Mouse (Mus musculus) midbrain, embryonic 13.5 days (tissue): ENCODE results near the gene Olfr1049. TPM values are rescaled to one million over a fixed set of nuclear protein-coding genes. Genes with fewer than 3 reads are reported as not detected.
"Not testable (repeated sequence)": the region's sequence is repeated elsewhere in the genome, so short reads cannot be mapped to it uniquely, and the experiment has no call there.

ENCODE experiments used
- ATAC-seq: fragments of 200-750 bp; cut with Nextera tagmentation; 2 replicates; pipeline ENCODE4 v1.8.0; 2017; ENCODE audit warnings: mild to moderate bottlenecking, moderate TSS enrichment, moderate library complexity
- H3K27ac ChIP-seq: fragments of 300-500 bp; sonication (generic); 2 replicates; pipeline ENCODE4 v1.5.1; 2015; ENCODE audit warnings: inconsistent platforms, mild to moderate bottlenecking, moderate library complexity
- H3K27me3 ChIP-seq: fragments of 300-500 bp; sonication (generic); 2 replicates; pipeline ENCODE4 v1.6.1; 2015; ENCODE audit warnings: mild to moderate bottlenecking, inconsistent platforms
- H3K36me3 ChIP-seq: fragments of 300-500 bp; sonication (generic); 2 replicates; pipeline ENCODE4 v1.6.1; 2015; ENCODE audit warnings: mild to moderate bottlenecking, inconsistent platforms
- H3K4me1 ChIP-seq: fragments of 300-500 bp; sonication (generic); replicated peaks from 2 replicates; pipeline ENCODE4 v1.6.1; 2015; ENCODE audit warnings: inconsistent platforms
- H3K4me2 ChIP-seq: fragments of 300-500 bp; sonication (generic); replicated peaks from 2 replicates; pipeline ENCODE4 v1.6.1; 2015; ENCODE audit warnings: moderate library complexity, mild to moderate bottlenecking, inconsistent platforms
- H3K4me3 ChIP-seq: fragments of 300-500 bp; sonication (generic); replicated peaks from 2 replicates; pipeline ENCODE4 v1.5.1; 2015; ENCODE audit warnings: mild to moderate bottlenecking, inconsistent platforms
- H3K9ac ChIP-seq: fragments of 300-500 bp; sonication (generic); replicated peaks from 2 replicates; pipeline ENCODE4 v1.6.1; 2015; ENCODE audit warnings: mild to moderate bottlenecking, inconsistent platforms
- H3K9me3 ChIP-seq: fragments of 300-500 bp; sonication (generic); 2 replicates; pipeline ENCODE4 v1.6.1; 2016; ENCODE audit warnings: mild to moderate bottlenecking, inconsistent platforms
- WGBS: fragments of 180-500 bp; shearing (Covaris S2); methylation state at CpG from one replicate; pipeline ENCODE4 v1.1.7; 2015; 5-methylcytosine and 5-hydroxymethylcytosine counted together
- polyA plus RNA-seq: library from polyadenylated mRNA; unstranded; fragments of >200 nt; fragmentation: Nextera tagmentation; extraction: Ambion mirVana; gene quantifications from 2 replicates; pipeline ENCODE4 v1.2.1, GENCODE M21; 2015

Gene Olfr1049
- polyA plus RNA-seq, result not detected in 2 replicates

DNA sequence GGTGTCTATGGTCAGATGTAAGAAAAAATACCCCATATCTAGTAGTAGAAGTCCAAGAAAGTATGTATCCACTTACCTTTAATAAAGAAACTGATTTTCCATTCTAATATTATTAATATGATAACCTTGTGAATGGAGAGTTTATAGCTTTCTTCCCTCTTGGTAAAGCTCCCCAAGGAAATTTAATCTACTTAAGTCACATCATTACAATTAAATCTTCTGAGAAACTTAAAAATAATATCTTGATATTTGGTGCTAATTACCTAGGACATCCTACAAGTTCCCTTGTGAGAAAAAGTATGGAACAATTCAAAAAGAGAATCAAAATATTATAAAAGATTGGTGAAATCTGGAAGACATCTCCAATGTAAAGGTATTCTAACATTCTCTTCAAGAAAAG is at the start of gene Olfr1049:
Gene Olfr1049 (minus strand): TSS at position 101 of the 400 bp plus-strand sequence.
- not testable (repeated sequence) for H3K27me3 ChIP-seq, ATAC-seq, H3K9ac ChIP-seq, H3K4me1 ChIP-seq, H3K4me2 ChIP-seq, H3K4me3 ChIP-seq, H3K36me3 ChIP-seq, H3K27ac ChIP-seq, H3K9me3 ChIP-seq

DNA sequence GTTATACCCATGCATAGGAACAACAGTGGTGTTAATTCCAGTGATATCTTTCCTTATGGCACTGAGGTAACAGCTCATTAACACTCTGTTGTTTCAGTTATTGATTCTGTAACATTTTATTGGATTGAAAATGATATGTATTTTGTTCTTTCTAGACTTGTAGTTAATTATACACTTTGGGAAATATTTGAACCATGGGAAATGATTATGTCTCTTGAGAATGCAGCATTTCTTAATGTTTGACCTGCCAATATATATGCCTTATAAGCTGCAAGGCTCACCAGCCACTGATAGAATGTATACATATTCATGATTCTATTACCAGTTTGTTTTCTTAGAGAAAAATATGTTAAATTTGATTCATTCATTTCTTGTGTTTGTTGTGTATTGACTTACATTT is 34.0 kb upstream of the Olfr1049 start, which contains the start of gene Olfr1052:
Gene Olfr1052 (plus strand): TSS at position 301 of the 400 bp plus-strand sequence.
- no peak for ATAC-seq

DNA sequence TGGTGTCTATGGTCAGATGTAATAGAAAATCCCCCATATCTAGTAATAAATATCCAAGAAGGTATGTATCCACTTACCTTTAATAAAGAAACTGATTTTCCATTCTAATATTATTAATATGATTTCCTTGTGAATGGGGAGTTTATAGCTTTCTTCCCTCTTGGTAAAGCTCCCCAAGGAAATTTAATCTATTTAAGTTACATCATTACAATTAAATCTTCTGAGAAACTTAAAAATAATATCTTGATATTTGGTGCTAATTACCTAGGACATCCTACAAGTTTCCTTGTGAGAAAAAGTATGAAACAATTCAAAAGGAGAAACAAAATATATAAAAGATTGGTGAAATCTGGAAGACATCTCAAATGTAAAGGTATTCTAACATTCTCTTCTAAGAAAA is 20.9 kb upstream of the Olfr1049 start, which contains the start of gene Olfr1051:
Gene Olfr1051 (minus strand): TSS at position 101 of the 400 bp plus-strand sequence.
- H3K9me3 ChIP-seq, H3K27me3 ChIP-seq: not testable (repeated sequence)

More for the DNA sequence above, 34.0 kb upstream of the Olfr1049 start, which contains the start of gene Olfr1052:
- Histone ChIP-seq H3K9me3 (no peaks in the 10 kb centered on the region), H3K4me1 (no peaks in the 10 kb centered on the region), H3K27me3 (no peaks in the 10 kb centered on the region), H3K36me3 (no peaks in the 10 kb centered on the region), H3K27ac (no peak within 1 kb of the TSS), H3K4me3 (no peak within 1 kb of the TSS), H3K4me2 (no peak within 1 kb of the TSS), H3K9ac (no peak within 1 kb of the TSS)

DNA sequence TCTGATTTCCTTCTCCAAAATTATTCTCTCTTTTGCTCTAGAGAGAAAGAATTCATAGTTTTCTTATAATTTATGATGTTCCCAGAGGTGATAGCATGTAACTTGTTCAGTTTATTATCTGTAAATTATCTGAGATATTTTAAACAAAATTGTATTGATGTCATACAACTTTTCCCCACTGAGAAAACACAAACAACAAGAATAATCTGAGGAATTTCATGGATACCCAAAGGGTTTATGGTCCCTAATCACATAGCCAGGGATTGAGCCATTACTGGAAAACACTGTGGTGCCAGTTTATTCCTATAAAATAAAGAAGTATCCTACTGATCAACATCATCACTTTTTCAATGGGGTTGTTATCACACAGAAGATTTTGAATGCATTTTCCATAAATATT is 17.9 kb downstream of the Olfr1049 start, which contains the start of gene Olfr1048:
Gene Olfr1048 (minus strand): TSS at position 101 of the 400 bp plus-strand sequence.
- Histone ChIP-seq H3K27me3 (no peaks in the 10 kb centered on the region), H3K4me1 (no peaks in the 10 kb centered on the region), H3K4me2 (no peak within 1 kb of the TSS), H3K4me3 (no peak within 1 kb of the TSS), H3K9me3 (no peaks in the 10 kb centered on the region), H3K9ac (no peak within 1 kb of the TSS), H3K36me3 (no peaks in the 10 kb centered on the region), H3K27ac (no peak within 1 kb of the TSS)
- no peak for ATAC-seq

More for the DNA sequence above, 20.9 kb upstream of the Olfr1049 start, which contains the start of gene Olfr1051:
- not testable (repeated sequence) for H3K4me1 ChIP-seq, H3K4me3 ChIP-seq, H3K4me2 ChIP-seq, H3K36me3 ChIP-seq, H3K9ac ChIP-seq, ATAC-seq, H3K27ac ChIP-seq

DNA sequence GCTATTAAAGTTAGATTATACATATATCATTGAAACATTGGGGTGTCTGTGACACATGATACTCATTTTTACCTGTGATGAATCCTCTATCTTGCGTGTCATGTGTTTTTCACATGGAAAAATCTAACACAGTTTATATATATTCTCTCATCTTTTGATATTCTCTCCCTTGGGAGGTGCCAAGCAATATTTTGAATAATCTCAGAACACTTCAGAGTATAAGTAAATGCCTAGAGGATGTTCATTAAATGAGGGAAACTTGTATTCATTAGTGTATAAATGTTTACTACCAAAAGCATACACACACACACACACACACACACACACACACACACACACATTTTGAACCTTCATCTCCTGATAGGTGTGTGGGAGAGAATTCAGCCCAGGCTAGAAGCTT is 26.8 kb downstream of the Olfr1049 start, which contains the start of gene Olfr1047:
Gene Olfr1047 (minus strand): TSS at position 101 of the 400 bp plus-strand sequence.
- H3K4me3 ChIP-seq, result no peak within 1 kb of the TSS
- H3K9ac ChIP-seq, result no peak within 1 kb of the TSS
- H3K36me3 ChIP-seq, result no peaks in the 10 kb centered on the region
- H3K4me2 ChIP-seq, result no peak within 1 kb of the TSS
- 94% methylated on average over 1 of the region's 1 CpGs for WGBS
- no peaks in the 10 kb centered on the region for H3K9me3 ChIP-seq
- H3K27me3 ChIP-seq, result no peaks in the 10 kb centered on the region
- no peak within 1 kb of the TSS for H3K27ac ChIP-seq
- no peaks in the 10 kb centered on the region for H3K4me1 ChIP-seq
- ATAC-seq, result no peak

DNA sequence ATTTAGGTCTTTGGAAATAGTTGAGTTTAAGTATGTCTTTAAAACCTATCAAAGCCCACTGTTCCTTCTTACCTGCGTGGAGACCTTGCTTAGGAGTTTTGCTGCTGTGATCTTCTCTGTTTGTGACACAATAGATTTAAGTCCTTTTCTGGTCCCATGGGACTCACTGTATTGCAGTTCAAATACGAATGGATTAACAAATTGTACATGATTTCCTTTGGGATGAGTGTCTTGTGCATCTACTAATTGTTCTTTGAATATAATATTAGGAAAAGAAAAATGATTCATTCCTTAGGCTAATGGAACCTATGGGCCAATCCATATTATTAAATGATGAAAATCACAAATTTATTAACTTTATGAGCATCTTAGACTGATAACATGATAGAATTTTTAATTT is 38.9 kb downstream of the Olfr1049 start, which contains the start of gene Olfr1046:
Gene Olfr1046 (minus strand): TSS at position 101 of the 400 bp plus-strand sequence.
- Histone ChIP-seq H3K4me2 (no peak within 1 kb of the TSS), H3K27me3 (no peaks in the 10 kb centered on the region), H3K4me3 (no peak within 1 kb of the TSS), H3K9me3 (no peaks in the 10 kb centered on the region), H3K4me1 (no peaks in the 10 kb centered on the region), H3K9ac (no peak within 1 kb of the TSS), H3K36me3 (no peaks in the 10 kb centered on the region), H3K27ac (no peak within 1 kb of the TSS)
- ATAC-seq, result no peak
- WGBS, result 70% methylated on average over 2 of the region's 2 CpGs

Other genes with a start within 250 kb of the Olfr1049 start
- gene Olfr1033, start 237.7 kb downstream of the Olfr1049 start, polyA plus RNA-seq, result not detected in 2 replicates
- not detected in 2 replicates for gene Olfr1034, start 212.5 kb downstream of the Olfr1049 start, polyA plus RNA-seq
- not detected in 2 replicates for gene Olfr1036, start 184.3 kb downstream of the Olfr1049 start, polyA plus RNA-seq
- gene Olfr1037, start 170.9 kb downstream of the Olfr1049 start, polyA plus RNA-seq, result not detected in 2 replicates
- gene Olfr1039, start 122.4 kb downstream of the Olfr1049 start, polyA plus RNA-seq, result not detected in 2 replicates
- gene Olfr1040, start 111.6 kb downstream of the Olfr1049 start, polyA plus RNA-seq, result not detected in 2 replicates
- not detected in 2 replicates for gene Olfr1042, start 96.5 kb downstream of the Olfr1049 start, polyA plus RNA-seq
- not detected in 2 replicates for gene Olfr1043, start 90.8 kb downstream of the Olfr1049 start, polyA plus RNA-seq
- gene Olfr1044, start 80.5 kb downstream of the Olfr1049 start, polyA plus RNA-seq, result not detected in 2 replicates
- not detected in 2 replicates for gene Olfr52, start 72.6 kb downstream of the Olfr1049 start, polyA plus RNA-seq
- gene Olfr1045, start 55.3 kb downstream of the Olfr1049 start, polyA plus RNA-seq, result not detected in 2 replicates
- not detected in 2 replicates for gene Olfr1046, start 39.0 kb downstream of the Olfr1049 start, polyA plus RNA-seq
- not detected in 2 replicates for gene Olfr1047, start 26.9 kb downstream of the Olfr1049 start, polyA plus RNA-seq
- not detected in 2 replicates for gene Olfr1048, start 18.0 kb downstream of the Olfr1049 start, polyA plus RNA-seq
- gene Olfr1051, start 20.8 kb upstream of the Olfr1049 start, polyA plus RNA-seq, result not detected in 2 replicates
- gene Olfr1052, start 34.1 kb upstream of the Olfr1049 start, polyA plus RNA-seq, result not detected in 2 replicates
- not detected in 2 replicates for gene Olfr1053, start 57.0 kb upstream of the Olfr1049 start, polyA plus RNA-seq
- not detected in 2 replicates for gene Olfr1054, start 77.1 kb upstream of the Olfr1049 start, polyA plus RNA-seq
- not detected in 2 replicates for gene Olfr1055, start 92.0 kb upstream of the Olfr1049 start, polyA plus RNA-seq
- gene Olfr1056, start 104.1 kb upstream of the Olfr1049 start, polyA plus RNA-seq, result not detected in 2 replicates
- gene Olfr1057, start 120.1 kb upstream of the Olfr1049 start, polyA plus RNA-seq, result not detected in 2 replicates
- gene Olfr1058, start 130.2 kb upstream of the Olfr1049 start, polyA plus RNA-seq, result not detected in 2 replicates
- gene Olfr1061, start 155.7 kb upstream of the Olfr1049 start, polyA plus RNA-seq, result not detected in 2 replicates
- not detected in 2 replicates for gene Olfr1062, start 168.4 kb upstream of the Olfr1049 start, polyA plus RNA-seq
- gene Olfr1065, start 192.3 kb upstream of the Olfr1049 start, polyA plus RNA-seq, result not detected in 2 replicates
- not detected in 2 replicates for gene Olfr1066, start 197.9 kb upstream of the Olfr1049 start, polyA plus RNA-seq
- gene Olfr228, start 229.1 kb upstream of the Olfr1049 start, polyA plus RNA-seq, result not detected in 2 replicates